30 mouse cellular contexts compared by ENCODE assay signal in genomic region chr11:103396682-103397081, GRCm38 (mm10). TPM values are rescaled to one million over a fixed set of nuclear protein-coding genes. Genes with fewer than 3 reads are reported as not detected.
A peak's percentile ranks its signal among the peaks of the same experiment; 100 is the strongest.
DNase-seq lines count a peak whose midpoint lies in the region; ATAC-seq and TF ChIP-seq lines count a peak whose summit lies in the region.
"Had no signal": no experiment of that assay in that cellular context is flagged by ENCODE, and none has a peak within 500 bp of the region (broad histone marks: within the 10 kb centered on the region; RNA-seq: fewer than 3 reads in every experiment).

No protein-coding gene starts in this region.

- no peak overlapping the region for H3K9ac ChIP-seq in kidney, embryonic 14.5 days (ENCODE audit: low read depth, low read length)
- no peak overlapping the region for H3K9ac ChIP-seq in intestine, postnatal 0 days (ENCODE audit: low read depth, low read length)
- no peak overlapping the region for H3K9ac ChIP-seq in hindbrain, embryonic 16.5 days (ENCODE audit: low read depth, low read length)
- H3K9ac ChIP-seq in lung, postnatal 0 days (replicated peaks; ENCODE audit: low read depth) = no peak overlapping the region
- H3K9ac ChIP-seq: embryonic facial prominence, embryonic 13.5 days; forebrain, embryonic 15.5 days; hindbrain, embryonic 15.5 days; liver, embryonic 15.5 days; lung, embryonic 14.5 days; midbrain, embryonic 12.5 days; neural tube, embryonic 15.5 days; stomach, embryonic 15.5 days had no signal

- no peak overlapping the region for H3K27ac ChIP-seq in kidney, embryonic 14.5 days (ENCODE audit: low read depth, low read length)
- peak overlapping the region; percentile 73 for H3K27ac ChIP-seq in intestine, postnatal 0 days (ENCODE audit: low read depth, low read length)
- no peak overlapping the region for H3K27ac ChIP-seq in hindbrain, embryonic 16.5 days (ENCODE audit: low read depth, low read length)
- no peak overlapping the region for H3K27ac ChIP-seq in lung, postnatal 0 days (ENCODE audit: low read length)
- H3K27ac ChIP-seq: embryonic facial prominence, embryonic 13.5 days; forebrain, embryonic 10.5 days; forebrain, embryonic 15.5 days; hindbrain, embryonic 10.5 days; hindbrain, embryonic 15.5 days; liver, embryonic 15.5 days; midbrain, embryonic 12.5 days; neural tube, embryonic 15.5 days; stomach, embryonic 15.5 days had no signal

- H3K27me3 ChIP-seq in kidney, embryonic 14.5 days (ENCODE audit: control insufficient read depth, insufficient read depth, low read length) = no peaks in the 10 kb centered on the region
- no peaks in the 10 kb centered on the region for H3K27me3 ChIP-seq in intestine, postnatal 0 days (replicated peaks; ENCODE audit: control insufficient read depth, insufficient read depth, low read length)
- H3K27me3 ChIP-seq in hindbrain, embryonic 16.5 days (replicated peaks; ENCODE audit: control insufficient read depth, insufficient read depth, low read length) = no peaks in the 10 kb centered on the region
- H3K27me3 ChIP-seq in lung, postnatal 0 days (replicated peaks; ENCODE audit: insufficient read depth, low read length) = no peaks in the 10 kb centered on the region
- H3K27me3 ChIP-seq: CH12.LX; embryonic facial prominence, embryonic 13.5 days; forebrain, embryonic 15.5 days; hindbrain, embryonic 15.5 days; liver, embryonic 15.5 days; megakaryocyte, embryonic 14.5 days; midbrain, embryonic 12.5 days; neural tube, embryonic 15.5 days; stomach, embryonic 15.5 days had no signal

- H3K4me3 ChIP-seq in kidney, embryonic 14.5 days (ENCODE audit: low read length) = no peak overlapping the region
- no peak overlapping the region for H3K4me3 ChIP-seq in intestine, postnatal 0 days (ENCODE audit: low read depth, low read length)
- H3K4me3 ChIP-seq in hindbrain, embryonic 16.5 days (ENCODE audit: low read length) = no peak overlapping the region
- H3K4me3 ChIP-seq in lung, postnatal 0 days (ENCODE audit: low read depth, low read length) = no peak overlapping the region
- H3K4me3 ChIP-seq: embryonic facial prominence, embryonic 13.5 days; forebrain, embryonic 10.5 days; forebrain, embryonic 15.5 days; hindbrain, embryonic 10.5 days; hindbrain, embryonic 15.5 days; liver, embryonic 15.5 days; megakaryocyte, embryonic 14.5 days; midbrain, embryonic 12.5 days; neural tube, embryonic 15.5 days; stomach, embryonic 15.5 days had no signal

- no peak for ATAC-seq in kidney, embryonic 14.5 days (ENCODE audit: low FRiP score, low TSS enrichment)
- ATAC-seq in intestine, postnatal 0 days = peak; percentile 89
- ATAC-seq in hindbrain, embryonic 16.5 days = no peak
- ATAC-seq in lung, postnatal 0 days = no peak
- ATAC-seq: forebrain, embryonic 15.5 days had no signal

- 92% methylated on average over 4 of the region's 4 CpGs for WGBS in kidney, embryonic 14.5 days
- 66% methylated on average over 4 of the region's 4 CpGs for WGBS in intestine, postnatal 0 days
- 95% methylated on average over 4 of the region's 4 CpGs for WGBS in hindbrain, embryonic 16.5 days
- 86% methylated on average over 4 of the region's 4 CpGs for WGBS in lung, postnatal 0 days

- H3K9me3 ChIP-seq in kidney, embryonic 14.5 days (ENCODE audit: control insufficient read depth, low read length) = no peaks in the 10 kb centered on the region
- no peaks in the 10 kb centered on the region for H3K9me3 ChIP-seq in intestine, postnatal 0 days (ENCODE audit: control insufficient read depth)
- no peaks in the 10 kb centered on the region for H3K9me3 ChIP-seq in hindbrain, embryonic 16.5 days (ENCODE audit: control insufficient read depth, low read length)
- H3K9me3 ChIP-seq in lung, postnatal 0 days (ENCODE audit: low read length) = no peaks in the 10 kb centered on the region
- H3K9me3 ChIP-seq: embryonic facial prominence, embryonic 13.5 days; forebrain, embryonic 10.5 days; forebrain, embryonic 15.5 days; hindbrain, embryonic 10.5 days; hindbrain, embryonic 15.5 days; liver, embryonic 15.5 days; megakaryocyte, embryonic 14.5 days; midbrain, embryonic 12.5 days; neural tube, embryonic 15.5 days; stomach, embryonic 15.5 days had no signal

- TF ChIP-seq CTCF in intestine, postnatal 0 days (IDR thresholded peaks at IDR 0.05; ENCODE audit: low read depth) = no peak
- no peak for TF ChIP-seq CTCF in lung, postnatal 0 days (IDR thresholded peaks at IDR 0.05)

- peaks cover 38% of the 10 kb centered on the region for H3K36me3 ChIP-seq in kidney, embryonic 14.5 days (ENCODE audit: control insufficient read depth, insufficient read depth, low read length)
- peaks cover 41% of the 10 kb centered on the region for H3K36me3 ChIP-seq in intestine, postnatal 0 days (ENCODE audit: control insufficient read depth, insufficient read depth)
- peaks cover 37% of the 10 kb centered on the region for H3K36me3 ChIP-seq in hindbrain, embryonic 16.5 days (ENCODE audit: control insufficient read depth, insufficient read depth, low read length)
- H3K36me3 ChIP-seq in lung, postnatal 0 days (ENCODE audit: insufficient read depth, low read length) = peaks cover 23% of the 10 kb centered on the region

- H3K4me1 ChIP-seq in kidney, embryonic 14.5 days (ENCODE audit: control insufficient read depth, insufficient read depth, low read length) = no peaks in the 10 kb centered on the region
- no peaks in the 10 kb centered on the region for H3K4me1 ChIP-seq in intestine, postnatal 0 days (replicated peaks; ENCODE audit: control insufficient read depth, insufficient read depth, low read length)
- no peaks in the 10 kb centered on the region for H3K4me1 ChIP-seq in hindbrain, embryonic 16.5 days (ENCODE audit: control insufficient read depth, insufficient read depth, low read depth, low read length)
- no peaks in the 10 kb centered on the region for H3K4me1 ChIP-seq in lung, postnatal 0 days (ENCODE audit: insufficient read depth, low read depth, low read length)
- H3K4me1 ChIP-seq: embryonic facial prominence, embryonic 13.5 days; forebrain, embryonic 10.5 days; forebrain, embryonic 15.5 days; hindbrain, embryonic 10.5 days; hindbrain, embryonic 15.5 days; midbrain, embryonic 12.5 days; neural tube, embryonic 15.5 days; stomach, embryonic 15.5 days had no signal

- peak; percentile 33 for DNase-seq in kidney, adult 11 months
- DNase-seq in 3134 (ENCODE audit: extremely low read depth, insufficient read length, low spot score) = peak; percentile 78
- peak; percentile 22 for DNase-seq in NIH3T3 (ENCODE audit: low read depth)
- DNase-seq in lung, postnatal 0 days (ENCODE audit: low spot score) = no peak
- DNase-seq in heart, adult 18-20 months = no peak
- DNase-seq: adrenal gland, postnatal 14 days; cerebellum, adult 11-12 months; cerebellum, adult 9-11 months; gastrocnemius, postnatal 10 days; heart, postnatal 14 days; liver; lung, embryonic 14.5 days; lung, postnatal 36 days; retina, postnatal 1 day; right cerebral cortex, postnatal 14 days; thymus, postnatal 14 days had no signal

- TF ChIP-seq EP300 in lung, postnatal 0 days (IDR thresholded peaks at IDR 0.05) = no peak

- no peak overlapping the region for H3K4me2 ChIP-seq in kidney, embryonic 14.5 days (replicated peaks; ENCODE audit: low read depth, low read length)
- no peak overlapping the region for H3K4me2 ChIP-seq in intestine, postnatal 0 days (replicated peaks; ENCODE audit: low read depth)
- H3K4me2 ChIP-seq in hindbrain, embryonic 16.5 days (ENCODE audit: low read length) = no peak overlapping the region
- H3K4me2 ChIP-seq in lung, postnatal 0 days (replicated peaks; ENCODE audit: low read depth, low read length) = no peak overlapping the region
- H3K4me2 ChIP-seq: embryonic facial prominence, embryonic 13.5 days; forebrain, embryonic 15.5 days; hindbrain, embryonic 15.5 days; liver, embryonic 15.5 days; lung, embryonic 14.5 days; midbrain, embryonic 12.5 days; neural tube, embryonic 15.5 days; stomach, embryonic 15.5 days had no signal

RNA-seq across cellular contexts. Expression of gene Plekhm1, which starts 15.8 kb away (rescaled TPM):
- polyA plus RNA-seq in kidney, embryonic 14.5 days (2014; fragmentation: Nextera tagmentation; extraction: Ambion mirVana) = 5.0 and 8.9 TPM in 2 replicates
- polyA plus RNA-seq in intestine, postnatal 0 days (2015; fragmentation: Nextera tagmentation; extraction: Ambion mirVana) = 4.7 and 5.2 TPM in 2 replicates
- polyA plus RNA-seq in hindbrain, embryonic 16.5 days (2015; fragmentation: Nextera tagmentation; extraction: Ambion mirVana) = 7.2 and 9.6 TPM in 2 replicates
- polyA plus RNA-seq in lung, postnatal 0 days (2015; fragmentation: Nextera tagmentation; extraction: Ambion mirVana) = 8.1 and 9.4 TPM in 2 replicates
- total RNA-seq in heart, adult 18-20 months (2021) = 10 to 100 TPM; 10.8 to 12.8 TPM

RNA-seq across cellular contexts. Expression of gene Arhgap27, which starts 33.2 kb away (rescaled TPM):
- 11.7 and 15.6 TPM in 2 replicates for polyA plus RNA-seq in kidney, embryonic 14.5 days (2014; fragmentation: Nextera tagmentation; extraction: Ambion mirVana)
- 16.9 and 18.7 TPM in 2 replicates for polyA plus RNA-seq in intestine, postnatal 0 days (2015; fragmentation: Nextera tagmentation; extraction: Ambion mirVana)
- polyA plus RNA-seq in hindbrain, embryonic 16.5 days (2015; fragmentation: Nextera tagmentation; extraction: Ambion mirVana) = 4.8 and 5.6 TPM in 2 replicates
- polyA plus RNA-seq in lung, postnatal 0 days (2015; fragmentation: Nextera tagmentation; extraction: Ambion mirVana) = 18.5 and 20.0 TPM in 2 replicates
- 10 to 100 TPM; 15.3 to 20.3 TPM for total RNA-seq in heart, adult 18-20 months (2021)

Comparison
In these comparisons a context has a peak if more than half of its experiments do, and no peak if none do; other contexts are left out.
1. DNase-seq: peak in kidney, adult 11 months (single experiment), 3134 (single experiment) and NIH3T3 (single experiment); none in lung, postnatal 0 days (single experiment) and heart, adult 18-20 months (0 of 2).